Mouse (Mus musculus): ENCODE data around the gene Sun1. TPM values are rescaled to one million over a fixed set of nuclear protein-coding genes. Genes with fewer than 3 reads are reported as not detected.

Sun1 gene
- total RNA-seq, 2 experiments from 2014 or later: 48.3 to 56.7 TPM

DNA sequence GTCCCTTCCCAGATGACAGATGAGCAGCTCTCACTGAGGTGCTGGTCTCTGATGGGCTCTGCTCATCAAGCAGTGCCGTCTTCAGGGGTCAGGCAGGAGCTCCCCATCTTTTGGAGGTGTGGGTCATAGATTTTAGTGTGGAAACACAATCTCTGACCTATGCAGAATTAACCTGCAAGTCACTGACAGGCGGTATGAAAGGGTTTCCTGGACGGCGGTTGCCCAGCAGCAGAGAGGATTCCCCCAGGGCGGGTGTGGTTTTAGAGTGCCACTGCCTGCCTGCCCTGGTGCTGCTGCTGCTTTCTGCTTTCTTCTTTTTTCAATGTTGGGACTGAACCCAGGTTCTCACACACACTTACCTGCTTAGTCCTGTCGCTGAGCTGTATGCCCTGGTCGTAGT, 6.1 kb downstream of the Sun1 start:
- no peak for DNase-seq

DNA sequence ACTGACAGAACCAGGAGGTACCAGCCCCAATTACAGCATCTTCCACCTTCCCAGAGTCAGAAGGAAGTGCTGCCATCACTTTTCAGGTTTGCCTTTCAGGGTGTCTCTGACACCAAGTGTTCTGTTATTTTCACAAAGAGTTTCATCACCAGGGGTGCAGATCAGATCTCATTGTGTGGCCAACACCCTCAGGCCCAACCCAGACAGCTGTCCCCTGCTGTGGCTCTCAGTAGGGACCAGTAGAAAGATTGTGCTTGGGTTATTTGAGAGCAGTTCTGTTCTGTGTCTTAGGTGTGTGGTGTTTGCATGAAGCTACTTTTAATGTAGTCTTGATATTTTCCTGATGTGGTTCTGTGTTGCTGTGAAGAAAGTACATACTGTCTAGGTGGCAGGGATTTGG, 7.7 kb downstream of the Sun1 start:
- DNase-seq: no peak

DNA sequence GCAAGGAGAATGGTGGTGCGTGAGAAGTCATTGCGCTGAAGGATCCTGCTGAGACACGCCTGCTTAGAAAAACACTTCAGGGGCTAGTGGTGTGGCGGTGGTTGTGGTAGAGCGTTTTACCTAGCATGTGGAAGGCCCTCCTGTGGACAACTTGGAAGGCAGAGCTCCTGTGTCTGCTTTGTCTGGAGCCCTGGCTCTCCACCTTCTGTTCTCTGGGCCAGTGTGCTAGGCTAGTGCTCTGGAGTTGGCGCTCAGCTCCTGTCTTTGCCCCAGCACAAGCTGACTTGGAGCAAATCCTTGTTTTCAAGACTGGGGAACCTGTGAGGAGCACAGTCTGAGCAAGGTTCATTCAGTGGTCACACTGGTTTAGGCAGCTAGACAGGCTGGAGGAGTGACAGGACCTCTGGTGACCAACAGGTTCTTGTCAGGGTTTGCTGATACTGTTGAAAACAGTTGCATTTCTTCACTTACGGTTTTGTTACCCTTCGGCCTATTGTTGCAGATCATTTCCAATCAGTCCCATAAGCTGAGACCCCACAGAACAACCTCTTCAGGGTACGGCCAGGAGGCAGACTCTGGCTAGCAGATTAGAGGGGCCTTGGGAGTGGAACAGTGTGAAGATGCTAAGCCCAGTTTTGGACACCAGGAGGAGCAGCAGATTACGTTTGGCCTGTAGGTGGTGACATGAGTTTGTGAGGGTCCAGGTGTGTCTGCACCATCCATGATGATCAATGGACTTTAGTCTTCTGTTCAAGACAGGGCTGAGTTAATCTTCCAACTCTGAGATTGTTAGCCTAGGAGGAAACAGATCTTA, 8.6 kb downstream of the Sun1 start:
- no peak for DNase-seq

DNA sequence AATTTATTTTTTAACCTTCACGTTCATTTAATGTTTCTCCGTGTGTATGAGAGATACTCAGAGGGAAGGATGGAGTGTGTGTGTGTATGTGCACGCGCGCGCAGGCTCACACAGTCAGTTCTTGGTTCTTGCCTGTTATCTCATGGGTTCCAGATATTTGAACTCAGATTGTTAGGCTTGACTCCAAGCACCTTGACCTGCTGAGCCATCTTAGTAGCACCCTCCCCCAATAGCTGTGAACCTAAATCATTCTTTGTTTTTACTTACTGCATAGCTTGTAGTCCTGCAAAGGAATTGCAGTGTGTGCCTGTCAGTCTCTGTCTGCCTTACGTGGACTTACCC, 9.2 kb downstream of the Sun1 start:
- DNase-seq: no peak

DNA sequence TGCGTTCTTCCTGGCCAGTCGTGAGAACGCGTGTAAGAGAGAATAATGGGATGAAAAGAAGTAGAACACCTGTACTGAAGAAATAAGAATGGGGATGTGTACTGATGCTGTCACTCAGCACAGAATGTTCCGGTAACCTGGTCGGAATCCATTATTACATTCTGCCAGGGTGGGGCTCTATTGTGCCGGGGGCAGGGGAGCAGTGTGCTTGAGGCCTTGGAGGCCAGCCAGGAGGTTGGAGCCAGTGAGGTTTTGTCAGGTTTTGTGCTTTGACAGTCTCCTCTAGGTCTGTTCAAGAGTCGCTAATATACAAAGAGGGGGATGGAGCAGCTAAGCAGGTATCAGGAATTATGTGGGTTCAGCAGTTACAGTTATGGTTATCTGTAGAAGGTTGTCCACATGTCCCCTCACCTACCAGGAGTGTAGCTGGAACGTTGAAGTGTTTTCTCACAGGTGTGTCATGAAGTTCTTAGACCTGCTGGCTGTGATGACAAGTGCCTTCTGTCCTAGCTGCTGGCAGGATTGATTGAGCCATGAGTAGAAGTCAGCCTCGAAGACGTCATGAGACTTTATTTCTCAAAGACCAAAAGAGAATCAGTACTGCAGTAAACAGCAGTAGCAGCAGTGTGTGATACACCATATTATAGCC, 11.4 kb downstream of the Sun1 start:
- peak in 1 of 2 experiments; percentile 18 for DNase-seq

DNA sequence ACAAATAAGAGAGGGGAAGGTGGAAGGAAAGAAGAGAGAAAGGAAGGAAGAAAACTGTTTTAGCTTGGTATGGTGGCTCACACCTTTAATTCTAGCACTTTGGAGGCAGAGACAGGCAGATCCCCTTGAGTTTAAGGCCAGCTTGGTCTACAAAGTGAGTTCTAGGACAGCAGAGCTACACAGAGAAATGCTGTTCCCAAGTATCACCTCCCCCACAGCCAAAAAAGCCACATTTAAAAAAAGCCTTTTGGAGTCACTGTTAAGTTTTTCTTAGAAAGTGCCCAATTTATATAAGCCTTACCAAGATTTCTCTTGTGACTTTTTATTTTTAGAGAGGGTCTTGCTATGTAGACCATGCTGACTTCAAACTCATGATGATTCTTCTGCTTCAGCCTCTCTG, 13.9 kb downstream of the Sun1 start:
- DNase-seq: no peak

DNA sequence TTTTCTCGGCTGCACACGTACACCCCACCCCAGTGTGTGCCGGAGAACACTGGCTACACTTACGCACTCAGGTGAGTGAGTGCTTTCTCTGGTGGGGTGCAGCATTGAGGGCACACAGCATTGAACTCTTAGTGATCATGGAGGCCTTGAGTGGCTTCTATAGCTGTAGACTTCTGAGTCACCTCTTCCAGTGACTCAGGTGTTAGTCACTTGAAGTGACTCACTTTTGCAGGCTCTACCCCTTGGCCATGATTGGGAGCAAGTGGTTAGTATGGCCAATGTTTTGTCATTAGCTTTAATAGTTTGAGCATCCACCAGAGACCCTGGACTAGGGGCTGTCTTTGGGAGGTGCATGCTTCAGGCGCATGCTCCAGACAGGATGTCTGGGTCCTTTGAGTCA, 14.7 kb downstream of the Sun1 start:
- no peak for DNase-seq

DNA sequence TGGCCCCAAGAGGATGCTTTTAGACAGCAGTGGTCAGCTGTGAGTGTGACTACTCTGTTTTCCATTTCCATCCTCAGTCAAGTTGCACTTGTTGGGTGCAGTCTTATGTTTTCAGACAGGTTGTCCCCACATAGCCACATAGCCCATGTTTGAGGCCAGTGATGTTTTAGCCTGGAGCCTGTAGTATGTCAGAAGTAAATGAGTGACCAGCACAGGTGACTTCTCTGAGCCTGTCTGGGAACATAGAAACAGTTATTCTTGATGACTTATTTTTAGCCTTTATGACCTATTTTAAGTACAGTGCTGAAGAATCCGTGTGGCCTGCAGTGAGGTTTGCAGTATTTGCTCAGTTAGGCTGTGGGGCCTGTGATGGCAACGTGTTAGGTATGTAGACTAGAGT, 15.7 kb downstream of the Sun1 start:
- DNase-seq: no peak

DNA sequence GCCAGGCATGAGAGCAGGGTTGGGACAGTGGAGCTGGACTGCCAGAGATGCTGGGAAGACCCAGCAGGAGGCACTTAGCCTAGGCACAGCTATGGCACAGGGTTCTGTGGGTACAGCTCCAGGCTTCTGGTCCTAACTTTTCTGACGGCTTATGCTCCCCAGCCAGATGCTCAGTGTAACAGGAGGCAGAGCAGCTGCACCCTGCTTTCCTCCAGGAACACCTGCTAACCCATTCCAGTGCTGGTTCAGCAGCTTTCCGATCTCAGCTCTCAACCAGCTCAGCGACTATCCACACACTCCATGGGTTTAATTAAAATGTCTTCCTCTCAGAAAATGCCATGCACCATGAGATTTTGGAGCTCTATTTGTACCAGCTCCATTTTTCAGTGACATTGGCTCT, 16.3 kb downstream of the Sun1 start:
- DNase-seq: no peak

DNA sequence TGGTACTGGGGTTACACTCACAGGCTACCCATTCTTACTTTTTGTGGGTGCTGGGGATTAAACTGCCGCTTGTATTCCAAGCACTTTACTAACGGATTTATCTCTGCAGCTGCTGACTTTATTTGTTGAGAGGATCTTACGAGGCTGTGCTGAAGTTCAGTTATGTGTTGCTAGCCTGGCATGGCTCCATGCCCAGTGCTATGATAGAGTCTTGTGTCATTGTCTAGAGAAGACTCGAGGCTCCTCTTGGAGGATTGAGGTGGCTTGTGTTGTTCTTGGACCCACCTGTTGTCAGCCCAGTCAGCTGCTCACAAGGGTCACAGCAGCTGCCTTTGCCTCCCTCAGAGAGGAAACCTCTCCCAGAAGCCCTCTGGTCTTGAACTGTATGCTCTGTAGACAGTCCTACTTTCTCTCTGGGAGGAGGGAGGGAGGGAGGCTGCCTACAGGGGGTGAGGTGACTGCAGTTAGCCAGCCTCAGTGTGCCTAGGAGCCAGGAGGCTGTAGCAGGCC, 19.6 kb downstream of the Sun1 start:
- DNase-seq: no peak

DNA sequence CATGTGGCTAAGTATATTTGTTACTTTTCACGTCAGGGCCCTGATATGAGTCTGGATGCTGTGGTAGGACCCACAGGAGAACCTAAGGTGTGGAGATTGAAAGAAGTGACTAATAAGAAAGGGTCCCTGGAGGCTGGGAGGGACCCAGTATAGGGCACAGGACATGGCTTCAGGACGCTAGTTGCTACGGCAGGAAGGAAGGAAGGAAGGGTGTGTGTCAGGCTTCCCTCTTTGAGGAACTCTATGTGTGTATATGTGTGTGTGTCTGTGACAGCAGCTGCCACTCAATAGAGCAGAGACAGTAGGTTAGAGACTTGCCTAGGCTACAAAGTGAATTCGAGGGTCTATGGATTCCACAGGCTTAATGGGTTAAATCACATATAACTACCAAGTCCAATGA, 20.2 kb downstream of the Sun1 start:
- peak; percentile 57 to 82 for DNase-seq

DNA sequence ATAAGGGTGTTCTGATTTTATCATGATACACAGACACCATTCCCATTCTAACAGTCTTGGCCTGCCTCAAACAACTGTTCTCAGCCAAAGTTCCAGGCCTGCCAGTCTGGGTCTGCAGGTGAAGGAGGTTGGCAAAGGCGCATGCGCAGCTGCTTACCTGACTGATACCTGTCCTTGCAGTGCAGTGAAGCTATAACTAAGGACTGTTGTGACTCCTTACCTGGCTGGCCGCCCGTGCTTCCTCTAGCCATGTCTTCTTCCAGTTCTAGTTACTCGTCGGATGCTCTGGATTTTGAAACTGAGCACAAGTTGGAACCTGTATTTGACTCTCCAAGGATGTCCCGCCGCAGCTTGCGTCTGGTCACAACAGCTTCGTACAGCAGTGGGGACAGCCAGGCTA, 22.9 kb downstream of the Sun1 start:
- no peak for DNase-seq

DNA sequence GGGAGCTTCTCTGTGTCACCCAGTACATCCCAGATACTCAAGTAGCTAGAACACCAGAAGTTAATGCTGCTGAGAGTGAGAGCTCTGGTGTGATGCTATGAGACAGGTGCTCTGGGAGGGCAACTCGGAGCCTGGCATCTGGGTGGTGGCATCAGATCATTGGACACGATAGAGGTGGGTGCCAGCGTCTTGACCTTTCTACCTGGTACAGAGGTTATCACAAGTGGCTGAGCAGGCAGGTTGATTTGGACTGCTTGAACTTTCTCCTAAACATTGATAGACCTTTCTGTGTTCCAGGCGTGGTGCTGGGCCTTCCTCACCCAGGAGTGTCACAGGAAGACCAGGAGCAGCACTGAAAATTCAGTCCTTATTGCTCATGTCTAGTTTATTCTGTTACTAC, 26.8 kb downstream of the Sun1 start:
- DNase-seq: no peak

DNA sequence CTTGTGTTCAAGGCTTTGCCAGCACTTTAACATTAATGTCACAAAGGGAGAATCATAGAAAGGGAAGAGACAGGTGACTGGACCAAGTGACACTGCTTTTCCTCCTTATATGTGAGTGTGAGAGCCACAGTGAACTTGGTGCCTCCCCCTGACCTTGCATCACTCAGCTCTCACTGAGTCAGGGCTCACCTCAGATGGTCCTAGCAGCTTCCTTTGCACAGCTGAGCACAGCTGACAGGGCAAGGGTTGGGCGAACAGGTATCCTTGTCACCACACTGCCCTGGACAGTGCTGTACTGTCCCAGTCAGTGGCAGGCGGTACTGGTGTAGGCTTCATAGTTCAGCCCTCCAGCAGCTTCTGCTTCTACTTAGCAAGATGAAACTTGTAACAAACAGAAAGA, 27.2 kb downstream of the Sun1 start:
- no peak for DNase-seq

DNA sequence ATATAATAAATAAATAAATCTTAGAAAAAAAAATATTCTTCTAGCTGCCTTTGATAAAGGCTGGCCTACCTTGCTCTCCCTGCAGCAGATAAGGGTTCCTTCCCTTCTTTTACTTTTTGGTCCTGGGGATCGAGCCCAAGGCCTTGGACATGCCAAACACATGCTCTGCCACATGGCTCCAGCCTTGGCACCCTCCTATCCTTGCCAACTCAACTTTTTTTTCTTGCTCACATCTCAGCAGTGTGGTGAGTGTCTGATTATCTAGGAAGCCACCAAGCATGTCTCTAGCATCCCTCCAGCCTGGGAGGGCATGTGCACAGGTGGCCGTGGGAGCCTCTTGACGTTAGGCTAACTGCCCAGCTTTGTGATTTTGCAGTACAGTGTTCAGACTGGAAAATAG, 27.9 kb downstream of the Sun1 start:
- DNase-seq: no peak

DNA sequence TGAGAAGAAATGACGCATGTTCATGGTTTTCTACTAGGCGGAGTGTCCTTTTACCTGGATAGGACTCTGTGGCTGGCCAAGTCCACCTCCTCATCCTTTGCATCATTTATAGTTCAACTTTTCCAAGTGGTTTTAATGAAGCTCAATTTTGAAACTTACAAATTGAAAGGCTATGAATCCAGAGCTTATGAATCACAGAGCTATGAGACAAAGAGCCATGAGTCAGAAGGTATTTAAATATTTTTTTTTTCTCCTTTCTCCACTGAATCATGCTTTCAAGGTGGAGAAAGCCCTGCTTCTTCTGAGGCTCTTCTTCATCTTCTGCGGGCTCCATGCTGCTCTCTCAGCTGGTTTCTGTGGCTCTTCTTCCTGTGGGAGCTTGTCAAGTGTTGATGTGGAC, 29.3 kb downstream of the Sun1 start:
- no peak for DNase-seq

DNA sequence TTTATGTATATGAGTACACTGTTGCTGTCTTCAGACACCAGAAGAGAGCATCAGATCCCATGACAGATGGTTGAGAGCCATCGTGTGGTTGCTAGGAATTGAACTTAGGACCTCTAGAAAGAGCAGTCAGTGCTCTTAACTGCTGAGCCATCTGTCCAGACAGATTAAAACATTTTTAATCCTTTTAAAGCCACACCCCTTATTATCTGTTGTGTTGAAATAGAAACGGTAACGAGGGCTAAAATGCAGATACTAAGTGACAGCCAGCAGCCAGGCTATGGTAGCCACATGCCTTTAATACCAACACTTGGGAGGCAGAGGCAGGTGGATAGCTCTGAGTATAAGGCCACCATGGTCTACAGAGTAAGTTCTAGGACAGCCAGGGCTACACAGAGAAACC, 31.6 kb downstream of the Sun1 start:
- DNase-seq: no peak

DNA sequence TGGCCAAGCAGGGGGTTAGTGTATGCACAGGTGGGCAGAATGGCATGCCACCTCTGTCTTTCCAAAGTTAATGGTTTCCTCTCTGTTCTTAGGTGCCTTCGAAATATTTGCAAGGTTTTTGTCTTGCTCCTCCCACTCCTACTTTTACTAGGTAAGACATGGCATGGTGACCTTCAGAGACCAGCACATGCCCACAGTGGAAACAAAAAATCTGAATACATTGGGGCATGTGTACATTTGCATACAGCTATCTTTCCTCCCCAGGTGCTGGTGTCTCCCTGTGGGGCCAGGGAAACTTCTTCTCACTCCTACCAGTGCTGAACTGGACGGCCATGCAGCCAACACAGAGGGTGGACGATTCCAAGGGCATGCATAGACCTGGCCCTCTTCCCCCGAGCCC, 34.0 kb downstream of the Sun1 start:
- no peak for DNase-seq

DNA sequence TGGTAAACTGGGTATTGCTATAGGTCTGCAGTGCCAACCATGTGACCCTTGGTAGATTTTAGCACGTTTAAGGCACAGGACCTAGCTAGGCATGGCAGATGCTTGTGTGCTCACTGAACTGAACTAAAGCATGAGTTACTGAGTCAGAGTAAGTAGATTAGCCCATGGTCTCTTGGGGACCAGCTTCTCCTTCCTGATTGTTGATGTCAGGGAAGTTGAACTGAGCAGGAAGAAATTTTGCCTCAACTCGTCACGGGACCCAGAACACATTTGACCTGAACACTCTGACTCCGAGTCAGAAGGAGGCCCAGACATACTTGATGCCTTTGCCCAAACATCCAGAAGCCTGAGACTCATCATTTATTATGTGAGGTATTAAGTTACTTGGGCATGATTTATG, 37.0 kb downstream of the Sun1 start:
- DNase-seq: no peak

DNA sequence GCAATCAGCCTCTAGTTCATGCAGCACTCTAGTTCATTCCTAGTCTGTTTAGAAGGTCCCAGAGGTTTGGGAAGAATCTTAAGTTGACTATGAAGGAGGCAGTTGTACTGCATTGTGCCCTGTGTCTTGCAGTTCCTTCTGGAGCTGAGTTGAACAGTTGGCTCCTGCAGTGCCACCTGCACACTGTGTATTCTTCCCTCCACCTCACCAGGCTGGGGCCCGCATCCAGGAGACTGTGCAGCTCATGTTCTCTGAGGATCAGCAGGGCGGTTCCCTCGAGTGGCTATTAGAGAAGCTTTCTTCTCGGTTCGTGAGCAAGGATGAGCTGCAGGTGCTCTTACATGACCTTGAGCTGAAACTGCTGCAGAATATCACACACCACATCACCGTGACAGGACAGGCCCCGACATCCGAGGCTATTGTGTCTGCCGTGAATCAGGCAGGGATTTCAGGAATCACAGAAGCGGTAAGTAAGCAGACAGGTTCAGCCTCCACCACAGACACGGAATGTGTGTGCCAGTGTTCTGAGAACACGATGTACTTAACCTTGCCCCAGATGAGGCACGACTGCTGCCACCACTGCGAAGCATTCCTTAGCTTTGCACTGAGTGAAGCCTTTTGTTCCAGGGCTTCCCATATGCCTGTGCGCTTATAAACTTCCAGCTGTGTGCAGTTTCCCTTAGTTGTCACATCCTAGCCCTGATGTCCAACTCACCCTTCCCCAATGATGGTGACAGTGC, 40.8 kb downstream of the Sun1 start:
- peak in 1 of 2 experiments; percentile 20 for DNase-seq

DNA sequence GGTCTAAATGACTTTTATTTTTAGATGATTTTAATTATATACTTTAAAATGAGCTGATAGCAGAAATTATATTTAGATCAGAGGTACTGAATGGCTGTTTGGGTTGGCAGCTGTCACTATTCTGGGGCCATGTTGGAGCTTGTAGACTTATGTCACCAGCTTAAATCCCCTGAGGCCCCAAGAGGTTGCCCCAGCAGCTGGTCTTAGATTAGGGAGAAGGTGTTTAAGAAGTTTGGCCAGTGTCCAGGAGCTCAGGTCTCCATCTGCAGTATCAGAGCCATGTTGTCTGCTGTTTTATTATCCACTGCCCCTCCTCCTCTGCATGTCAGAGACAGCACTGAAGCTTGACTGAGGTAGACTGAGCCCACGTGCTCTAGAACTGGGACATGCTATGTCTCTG, 42.9 kb downstream of the Sun1 start:
- DNase-seq: no peak

DNA sequence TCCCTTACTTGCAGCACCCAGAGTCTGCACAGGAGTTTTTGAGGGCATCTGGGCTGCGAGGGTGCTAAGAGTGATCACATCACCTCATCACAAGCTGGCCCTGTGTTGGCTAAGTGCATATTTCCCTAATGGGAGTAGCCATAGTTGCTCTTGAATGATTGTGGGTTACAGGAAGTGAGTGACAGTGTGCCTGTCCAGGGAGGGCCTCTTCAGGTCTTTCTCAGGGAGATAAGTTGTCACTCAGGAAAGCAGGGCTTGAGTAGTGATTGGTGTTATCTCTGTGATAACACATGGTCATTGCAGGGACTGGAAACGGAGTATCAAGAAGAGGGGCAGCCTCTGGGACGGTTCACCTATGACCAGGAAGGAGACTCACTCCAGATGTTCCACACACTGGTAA, 47.3 kb downstream of the Sun1 start:
- no peak for DNase-seq

DNA sequence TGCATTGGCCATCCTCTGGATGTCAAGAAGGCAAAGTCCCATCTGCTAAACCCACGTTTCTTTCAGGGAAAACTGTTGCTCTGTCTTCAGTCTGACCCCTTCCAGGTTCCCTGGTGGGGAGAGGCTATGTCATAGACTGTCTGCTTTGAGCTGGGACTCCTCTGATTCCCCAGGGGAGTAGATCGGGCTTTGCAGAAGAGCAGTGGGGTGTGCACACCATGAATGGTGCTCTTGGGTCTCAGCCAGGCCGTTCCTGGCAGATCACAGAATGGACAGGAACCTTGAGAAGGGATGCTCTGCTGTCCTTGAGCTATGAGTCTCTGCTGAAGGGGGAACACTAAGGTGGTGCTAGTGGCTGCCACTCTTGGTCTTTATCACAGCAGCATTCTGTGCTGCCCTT, 48.4 kb downstream of the Sun1 start:
- no peak for DNase-seq
